Mouse (Mus musculus): ENCODE measurements around the gene Ces2e. TPM values are rescaled to one million over a fixed set of nuclear protein-coding genes. Genes with fewer than 3 reads are reported as not detected.
"Not testable (repeated sequence)": the region's sequence is repeated elsewhere in the genome, so short reads cannot be mapped to it uniquely, and the experiment has no call there.

Gene Ces2e
- polyA plus RNA-seq (2014; fragmentation: Nextera tagmentation; extraction: Ambion mirVana) = 0.86 and 2.0 TPM in 2 replicates

DNA sequence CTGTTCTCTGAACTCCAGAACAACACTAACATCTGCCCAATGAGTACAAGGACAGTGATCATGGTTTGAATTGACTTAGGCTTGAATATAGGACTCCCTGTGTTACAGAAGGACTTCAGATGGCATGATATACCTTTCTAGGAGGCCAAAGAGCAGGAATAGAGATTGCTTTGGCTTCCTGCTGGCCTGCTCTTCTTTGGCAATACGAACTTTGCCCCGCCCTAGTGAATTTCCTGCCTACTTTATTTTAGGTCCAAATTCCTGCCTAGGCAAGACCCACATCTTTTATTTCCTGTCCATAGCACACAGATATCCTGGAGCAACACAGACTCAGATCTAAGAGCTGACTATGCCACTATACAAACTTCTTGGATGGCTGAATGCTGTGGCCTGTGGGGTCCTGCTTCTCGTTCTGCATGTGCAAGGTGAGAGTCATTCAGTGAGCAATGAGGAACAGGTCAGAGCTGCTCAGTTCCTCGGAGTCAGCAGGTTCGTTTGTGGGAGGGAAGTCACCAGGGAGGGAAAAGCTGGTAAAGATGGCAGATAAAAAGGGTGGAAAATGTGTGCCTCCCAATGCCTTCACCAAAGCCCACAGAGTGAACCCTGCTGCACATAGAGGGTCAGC is at the start of gene Ces2e:
Ces2e (plus strand) TSS at position 289 of the 625 bp plus-strand sequence.
- H3K36me3 ChIP-seq (ENCODE audit: control insufficient read depth, insufficient read depth, low read length) = no peaks in the 10 kb centered on the region
- 73% methylated on average over 5 of the region's 5 CpGs for WGBS
- H3K27me3 ChIP-seq (replicated peaks; ENCODE audit: control insufficient read depth, insufficient read depth, low read length) = no peaks in the 10 kb centered on the region
- H3K9me3 ChIP-seq (ENCODE audit: control insufficient read depth, low read length) = no peaks in the 10 kb centered on the region
- no peak within 1 kb of the TSS for H3K4me3 ChIP-seq (ENCODE audit: low read depth, low read length)
- no peak within 1 kb of the TSS for H3K9ac ChIP-seq (ENCODE audit: low read length)
- no peak for DNase-seq (ENCODE audit: low spot score)
- no peaks in the 10 kb centered on the region for H3K4me1 ChIP-seq (replicated peaks; ENCODE audit: control insufficient read depth, insufficient read depth, low read length)
- H3K27ac ChIP-seq (ENCODE audit: low read depth) = no peak within 1 kb of the TSS
- no peak within 1 kb of the TSS for H3K4me2 ChIP-seq (ENCODE audit: low read length)
- no peak for ATAC-seq (replicated peaks; ENCODE audit: low FRiP score, low TSS enrichment, low read depth)

DNA sequence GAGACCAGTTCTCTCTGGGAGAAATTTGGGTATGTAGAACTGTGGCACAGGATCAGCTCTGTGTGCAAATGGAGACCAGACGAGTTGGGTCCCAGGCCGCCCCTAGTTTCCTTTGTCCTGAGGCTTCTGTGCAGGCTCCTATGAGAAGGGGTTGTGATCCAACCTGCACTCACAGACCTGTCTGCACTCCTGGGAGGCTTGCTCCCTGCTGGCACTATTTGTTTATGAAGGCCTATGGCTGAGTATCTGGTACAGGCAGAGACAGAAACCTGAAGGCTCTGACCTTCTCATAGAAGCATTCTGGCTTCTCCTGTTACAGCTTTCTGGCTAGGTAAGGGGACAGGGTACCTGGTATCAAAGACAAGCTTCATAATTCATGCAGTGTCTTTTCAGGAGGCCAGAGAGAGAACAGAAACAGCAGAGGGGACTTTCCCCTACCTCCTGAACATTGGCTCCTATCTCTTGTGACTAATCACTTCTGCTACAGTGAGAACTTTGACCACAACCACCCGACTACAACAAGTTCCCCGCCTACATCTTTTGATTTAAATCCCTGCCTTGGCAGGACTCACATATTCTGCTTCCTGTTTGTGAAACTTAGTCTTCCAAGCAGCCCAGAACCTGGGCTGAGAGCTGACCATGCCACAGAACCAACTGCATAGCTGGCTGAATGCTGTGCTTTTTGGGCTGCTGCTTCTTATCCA is 39.7 kb upstream of the Ces2e start:
- WGBS = no CpG with 5 or more reads among the region's 4 CpGs
- not testable (repeated sequence) for H3K4me1 ChIP-seq (replicated peaks; ENCODE audit: control insufficient read depth, insufficient read depth, low read length); H3K4me2 ChIP-seq (ENCODE audit: low read length); H3K4me3 ChIP-seq (ENCODE audit: low read depth, low read length); H3K36me3 ChIP-seq (ENCODE audit: control insufficient read depth, insufficient read depth, low read length); H3K9ac ChIP-seq (ENCODE audit: low read length); H3K27ac ChIP-seq (ENCODE audit: low read depth); H3K27me3 ChIP-seq (replicated peaks; ENCODE audit: control insufficient read depth, insufficient read depth, low read length); H3K9me3 ChIP-seq (ENCODE audit: control insufficient read depth, low read length); DNase-seq (ENCODE audit: low spot score)
- peak; percentile 77 for ATAC-seq (replicated peaks; ENCODE audit: low FRiP score, low TSS enrichment, low read depth)

DNA sequence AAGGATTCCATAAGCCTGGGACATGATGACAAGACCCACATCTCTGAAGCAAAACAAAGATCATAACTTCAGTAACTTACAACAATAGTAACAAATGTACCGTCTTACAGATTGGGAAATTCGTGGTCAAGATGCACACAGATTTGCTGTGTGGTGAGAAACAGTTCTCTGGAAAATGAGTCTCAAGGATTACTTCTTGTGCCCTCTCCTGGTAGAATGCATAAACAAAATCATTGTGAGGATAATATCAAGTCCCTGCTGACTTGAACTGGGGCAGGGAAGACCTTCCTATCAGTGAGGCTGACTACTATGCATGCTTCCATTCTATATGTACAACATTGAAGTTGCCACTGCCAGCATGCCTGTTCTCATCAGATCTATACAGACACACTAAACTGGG is 24.3 kb upstream of the Ces2e start:
- Histone ChIP-seq H3K4me2 (ENCODE audit: low read length) (no peak overlapping the region), H3K4me3 (ENCODE audit: low read depth, low read length) (no peak overlapping the region), H3K27me3 (replicated peaks; ENCODE audit: control insufficient read depth, insufficient read depth, low read length) (no peaks in the 10 kb centered on the region), H3K9ac (ENCODE audit: low read length) (no peak overlapping the region), H3K4me1 (replicated peaks; ENCODE audit: control insufficient read depth, insufficient read depth, low read length) (no peaks in the 10 kb centered on the region), H3K9me3 (ENCODE audit: control insufficient read depth, low read length) (no peaks in the 10 kb centered on the region), H3K27ac (ENCODE audit: low read depth) (no peak overlapping the region), H3K36me3 (ENCODE audit: control insufficient read depth, insufficient read depth, low read length) (no peaks in the 10 kb centered on the region)
- DNase-seq (ENCODE audit: low spot score) = no peak
- no peak for ATAC-seq (replicated peaks; ENCODE audit: low FRiP score, low TSS enrichment, low read depth)
- 71% methylated on average over 2 of the region's 2 CpGs for WGBS

DNA sequence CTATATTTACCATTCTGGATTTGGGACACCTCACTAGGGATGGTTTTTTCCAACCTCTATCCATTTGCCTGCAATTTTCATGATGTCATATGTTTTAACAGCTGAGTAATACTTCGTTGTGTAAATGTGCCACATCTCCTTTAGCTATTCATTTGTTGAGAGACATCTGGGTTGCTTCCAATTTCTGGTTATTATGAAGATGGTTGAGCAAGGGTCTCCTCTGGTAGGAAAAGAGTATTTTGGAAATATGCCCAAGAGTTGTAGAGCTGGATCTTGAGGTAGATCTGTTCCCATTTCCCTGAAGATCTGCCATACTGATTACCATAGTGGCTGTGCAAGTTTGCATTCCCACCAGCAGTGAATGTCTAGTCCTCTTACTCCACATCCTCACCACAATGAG is 18.9 kb upstream of the Ces2e start:
- Histone ChIP-seq H3K36me3 (ENCODE audit: control insufficient read depth, insufficient read depth, low read length) (no peaks in the 10 kb centered on the region), H3K4me2 (ENCODE audit: low read length) (no peak overlapping the region), H3K9me3 (ENCODE audit: control insufficient read depth, low read length) (no peaks in the 10 kb centered on the region), H3K27me3 (replicated peaks; ENCODE audit: control insufficient read depth, insufficient read depth, low read length) (no peaks in the 10 kb centered on the region), H3K4me1 (replicated peaks; ENCODE audit: control insufficient read depth, insufficient read depth, low read length) (no peaks in the 10 kb centered on the region), H3K9ac (ENCODE audit: low read length) (no peak overlapping the region), H3K4me3 (ENCODE audit: low read depth, low read length) (no peak overlapping the region), H3K27ac (ENCODE audit: low read depth) (no peak overlapping the region)
- DNase-seq (ENCODE audit: low spot score) = no peak
- no peak for ATAC-seq (replicated peaks; ENCODE audit: low FRiP score, low TSS enrichment, low read depth)
- 61% methylated on average over 1 of the region's 1 CpGs for WGBS

DNA sequence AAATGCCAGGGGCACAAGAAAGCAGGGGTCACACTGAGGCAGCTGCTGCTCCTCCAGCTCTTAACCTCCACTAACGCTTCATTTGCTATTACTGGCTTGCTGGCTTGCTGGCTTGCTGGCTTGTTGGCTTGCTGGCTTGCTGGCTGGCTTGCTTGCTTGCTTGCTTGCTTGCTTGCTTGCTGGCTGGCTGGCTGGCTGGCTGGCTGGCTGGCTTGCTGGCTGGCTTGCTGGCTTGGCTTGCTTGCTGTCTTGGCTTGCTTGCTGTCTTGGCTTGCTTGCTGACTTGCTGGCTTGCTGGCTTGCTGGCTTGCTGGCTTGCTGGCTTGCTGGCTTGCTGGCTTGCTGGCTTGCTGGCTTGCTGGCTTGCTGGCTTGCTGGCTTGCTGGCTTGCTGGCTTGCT is 17.0 kb upstream of the Ces2e start:
- not testable (repeated sequence) for DNase-seq (ENCODE audit: low spot score); ATAC-seq (replicated peaks; ENCODE audit: low FRiP score, low TSS enrichment, low read depth); H3K4me3 ChIP-seq (ENCODE audit: low read depth, low read length); H3K4me2 ChIP-seq (ENCODE audit: low read length); H3K27me3 ChIP-seq (replicated peaks; ENCODE audit: control insufficient read depth, insufficient read depth, low read length); H3K9me3 ChIP-seq (ENCODE audit: control insufficient read depth, low read length); H3K27ac ChIP-seq (ENCODE audit: low read depth); H3K4me1 ChIP-seq (replicated peaks; ENCODE audit: control insufficient read depth, insufficient read depth, low read length); H3K36me3 ChIP-seq (ENCODE audit: control insufficient read depth, insufficient read depth, low read length); H3K9ac ChIP-seq (ENCODE audit: low read length)
- WGBS = 85% methylated on average over 1 of the region's 1 CpGs

DNA sequence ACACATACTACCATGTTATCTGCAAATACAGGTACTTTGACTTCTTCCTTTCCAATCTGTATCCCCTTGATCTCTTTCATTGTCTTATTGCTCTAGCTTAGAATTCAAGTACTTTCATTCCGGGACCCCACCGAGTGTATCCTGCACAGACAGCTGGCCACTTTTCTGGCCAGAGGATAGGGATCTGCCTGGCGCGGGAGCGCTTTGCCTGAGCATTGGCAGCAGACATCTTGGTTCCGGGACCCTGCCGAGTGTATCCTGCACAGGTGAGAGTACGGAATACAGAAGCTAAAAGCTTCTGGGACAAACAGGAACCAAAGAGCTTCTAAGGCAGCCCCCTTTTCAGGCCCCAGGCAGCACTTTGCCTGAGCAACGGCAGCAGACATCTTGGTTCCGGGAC is 16.4 kb upstream of the Ces2e start:
- not testable (repeated sequence) for H3K9me3 ChIP-seq (ENCODE audit: control insufficient read depth, low read length); DNase-seq (ENCODE audit: low spot score); H3K27me3 ChIP-seq (replicated peaks; ENCODE audit: control insufficient read depth, insufficient read depth, low read length); ATAC-seq (replicated peaks; ENCODE audit: low FRiP score, low TSS enrichment, low read depth); H3K4me2 ChIP-seq (ENCODE audit: low read length); H3K36me3 ChIP-seq (ENCODE audit: control insufficient read depth, insufficient read depth, low read length); H3K9ac ChIP-seq (ENCODE audit: low read length); H3K4me3 ChIP-seq (ENCODE audit: low read depth, low read length); H3K27ac ChIP-seq (ENCODE audit: low read depth); H3K4me1 ChIP-seq (replicated peaks; ENCODE audit: control insufficient read depth, insufficient read depth, low read length)
- WGBS = 97% methylated on average over 10 of the region's 10 CpGs

DNA sequence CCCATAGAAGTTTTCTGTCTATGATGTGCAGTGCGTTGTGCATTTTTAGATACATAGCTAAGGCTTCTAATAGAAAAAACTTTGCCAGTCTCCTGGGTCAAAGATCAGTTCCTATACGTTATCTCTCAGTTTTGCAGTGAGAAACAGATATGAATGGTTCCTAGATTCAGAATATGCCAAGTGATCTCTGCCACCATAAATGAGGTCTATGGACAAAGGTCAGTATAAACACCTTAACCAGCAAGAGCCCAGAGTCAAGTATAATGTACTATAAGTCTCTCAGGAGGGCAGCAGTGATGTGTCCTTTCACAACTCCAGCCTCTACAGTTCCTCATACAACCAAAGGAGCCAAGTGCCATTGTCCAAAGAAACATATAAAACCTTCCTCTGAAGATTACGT is 1.2 kb downstream of the Ces2e start:
- H3K27me3 ChIP-seq (replicated peaks; ENCODE audit: control insufficient read depth, insufficient read depth, low read length) = no peaks in the 10 kb centered on the region
- 74% methylated on average over 3 of the region's 3 CpGs for WGBS
- no peaks in the 10 kb centered on the region for H3K9me3 ChIP-seq (ENCODE audit: control insufficient read depth, low read length)
- ATAC-seq (replicated peaks; ENCODE audit: low FRiP score, low TSS enrichment, low read depth) = no peak
- H3K4me3 ChIP-seq (ENCODE audit: low read depth, low read length) = no peak overlapping the region
- H3K4me2 ChIP-seq (ENCODE audit: low read length) = no peak overlapping the region
- no peaks in the 10 kb centered on the region for H3K4me1 ChIP-seq (replicated peaks; ENCODE audit: control insufficient read depth, insufficient read depth, low read length)
- H3K27ac ChIP-seq (ENCODE audit: low read depth) = no peak overlapping the region
- H3K36me3 ChIP-seq (ENCODE audit: control insufficient read depth, insufficient read depth, low read length) = no peaks in the 10 kb centered on the region
- no peak for DNase-seq (ENCODE audit: low spot score)
- no peak overlapping the region for H3K9ac ChIP-seq (ENCODE audit: low read length)

DNA sequence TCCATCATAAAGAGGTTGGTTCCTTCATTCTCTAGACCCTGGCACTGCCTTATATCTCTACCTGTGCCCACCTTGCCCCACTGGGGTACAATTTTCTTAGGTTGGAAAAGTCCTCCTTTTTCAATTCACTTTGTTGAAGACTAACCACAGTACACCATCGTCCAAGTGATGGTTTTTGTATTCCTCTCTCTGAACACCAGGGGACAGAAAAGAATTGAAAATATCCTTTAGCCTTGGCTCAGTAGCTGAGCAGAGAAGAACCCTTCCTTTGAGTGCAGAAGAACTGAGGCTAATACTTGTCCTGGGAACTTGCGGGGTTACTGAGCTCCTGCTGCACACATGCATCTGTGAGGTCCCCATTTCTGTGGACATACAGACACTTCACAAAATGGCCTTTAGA is 18.6 kb downstream of the Ces2e start:
- H3K9ac ChIP-seq (ENCODE audit: low read length) = no peak overlapping the region
- WGBS = 83% methylated on average over 2 of the region's 2 CpGs

DNA sequence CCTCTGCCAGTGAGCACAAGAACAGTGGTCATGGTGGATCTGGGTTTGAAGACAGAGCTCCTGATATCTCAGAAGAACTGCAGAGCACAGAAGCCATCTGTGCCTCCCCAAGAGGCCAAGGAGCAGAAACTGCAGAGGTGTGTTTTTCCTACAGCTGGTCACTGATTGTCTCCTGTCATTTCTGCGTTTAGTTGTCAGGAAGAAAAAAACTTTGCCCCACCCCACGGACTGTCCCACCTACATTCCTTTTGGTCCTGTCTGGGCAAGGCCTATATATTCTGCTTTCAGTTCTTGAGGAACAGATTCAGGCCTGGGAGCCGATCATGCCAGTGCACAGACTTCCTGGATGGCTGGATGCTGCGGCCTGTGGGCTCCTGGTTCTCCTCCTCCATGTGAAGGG is 21.0 kb downstream of the Ces2e start, which contains the start of gene Ces2f:
Ces2f (plus strand) TSS at position 301 of the 400 bp plus-strand sequence.
- H3K9ac ChIP-seq (ENCODE audit: low read length) = no peak within 1 kb of the TSS
- no peaks in the 10 kb centered on the region for H3K27me3 ChIP-seq (replicated peaks; ENCODE audit: control insufficient read depth, insufficient read depth, low read length)
- 75% methylated on average over 4 of the region's 4 CpGs for WGBS
- H3K4me3 ChIP-seq (ENCODE audit: low read depth, low read length) = no peak within 1 kb of the TSS
- no peak within 1 kb of the TSS for H3K27ac ChIP-seq (ENCODE audit: low read depth)
- no peaks in the 10 kb centered on the region for H3K4me1 ChIP-seq (replicated peaks; ENCODE audit: control insufficient read depth, insufficient read depth, low read length)
- H3K4me2 ChIP-seq (ENCODE audit: low read length) = no peak within 1 kb of the TSS
- no peaks in the 10 kb centered on the region for H3K9me3 ChIP-seq (ENCODE audit: control insufficient read depth, low read length)
- no peak for ATAC-seq (replicated peaks; ENCODE audit: low FRiP score, low TSS enrichment, low read depth)
- no peak for DNase-seq (ENCODE audit: low spot score)
- H3K36me3 ChIP-seq (ENCODE audit: control insufficient read depth, insufficient read depth, low read length) = no peaks in the 10 kb centered on the region

More for the DNA sequence above, 18.6 kb downstream of the Ces2e start:
- no peak overlapping the region for H3K4me2 ChIP-seq (ENCODE audit: low read length)
- no peak overlapping the region for H3K4me3 ChIP-seq (ENCODE audit: low read depth, low read length)
- H3K36me3 ChIP-seq (ENCODE audit: control insufficient read depth, insufficient read depth, low read length) = no peaks in the 10 kb centered on the region
- no peaks in the 10 kb centered on the region for H3K27me3 ChIP-seq (replicated peaks; ENCODE audit: control insufficient read depth, insufficient read depth, low read length)
- H3K27ac ChIP-seq (ENCODE audit: low read depth) = no peak overlapping the region
- no peaks in the 10 kb centered on the region for H3K4me1 ChIP-seq (replicated peaks; ENCODE audit: control insufficient read depth, insufficient read depth, low read length)
- DNase-seq (ENCODE audit: low spot score) (no peak), ATAC-seq (replicated peaks; ENCODE audit: low FRiP score, low TSS enrichment, low read depth) (no peak)
- no peaks in the 10 kb centered on the region for H3K9me3 ChIP-seq (ENCODE audit: control insufficient read depth, low read length)

Data from intestine, embryonic 14.5 days (tissue).